Mouse (Mus musculus): Measurements from ENCODE around the gene Meis2. TPM values are rescaled to one million over a fixed set of nuclear protein-coding genes. Genes with fewer than 3 reads are reported as not detected.
A peak's percentile ranks its signal among the peaks of the same experiment; 100 is the strongest.

Gene Meis2
- polyA plus RNA-seq, 1 experiment from 2014 or later = 72.6 TPM

DNA sequence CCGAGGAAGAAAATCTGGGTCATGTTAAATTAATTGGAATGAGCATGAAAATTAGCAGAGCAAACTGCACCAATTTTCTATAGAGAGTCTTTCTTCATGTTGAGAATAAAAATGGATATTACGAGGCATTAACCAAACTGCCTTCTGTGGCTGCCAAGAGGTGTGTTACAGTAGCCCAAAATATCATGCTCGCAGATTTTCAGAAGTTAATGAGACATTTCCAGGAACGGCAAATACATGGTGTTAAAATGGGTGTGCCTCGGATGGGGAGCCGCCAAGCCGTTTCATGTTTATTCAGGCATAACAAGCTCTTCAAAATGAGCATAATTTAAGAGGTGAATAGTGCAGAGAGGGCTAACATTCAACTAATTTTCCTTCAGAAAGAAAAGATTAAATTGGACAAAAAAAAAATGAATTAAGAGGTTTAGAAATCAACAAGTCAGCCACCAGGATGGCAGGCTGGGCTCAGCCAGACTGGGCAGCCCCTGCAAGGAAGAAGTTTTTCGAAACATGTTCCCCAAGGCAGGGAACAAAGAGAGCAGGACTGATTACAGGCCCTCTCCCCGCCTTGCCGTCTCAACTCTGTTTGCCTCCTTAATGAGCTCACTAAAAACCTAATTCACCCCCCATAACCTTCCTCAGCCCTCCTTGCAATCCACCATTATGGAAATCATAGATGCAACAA lies 46.7 kb downstream of the Meis2 start:
- peak overlapping the region; percentile 55 for H3K27ac ChIP-seq (ENCODE audit: low read length)
- 28% methylated on average over 10 of the region's 10 CpGs for WGBS

DNA sequence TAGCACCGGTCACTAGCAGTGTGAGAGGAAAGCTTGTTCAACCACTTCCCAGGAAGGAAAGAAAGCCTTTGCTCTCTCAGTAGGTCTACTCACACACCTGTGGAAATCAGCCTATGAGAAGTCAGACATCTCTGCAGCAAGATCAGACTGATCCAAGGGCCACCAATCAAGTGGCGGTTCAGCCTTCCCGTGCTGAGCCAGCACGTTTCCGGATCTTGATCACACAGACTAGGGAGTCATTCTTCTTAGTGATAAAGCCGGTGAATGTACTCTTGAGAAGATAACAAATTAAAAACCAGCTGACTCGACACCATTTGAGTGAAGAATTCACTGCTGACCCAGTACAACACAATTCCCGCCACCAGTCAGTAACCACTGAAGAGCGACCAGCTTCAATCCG lies 50.1 kb downstream of the Meis2 start:
- Histone ChIP-seq H3K27me3 (ENCODE audit: insufficient read depth, low read length) (no peaks in the 10 kb centered on the region), H3K4me3 (ENCODE audit: low read length) (no peak overlapping the region), H3K4me1 (ENCODE audit: insufficient read depth, low read length) (peaks cover 27% of the 10 kb centered on the region), H3K27ac (ENCODE audit: low read length) (no peak overlapping the region), H3K9me3 (ENCODE audit: low read length) (no peaks in the 10 kb centered on the region), H3K9ac (replicated peaks; ENCODE audit: low read length) (no peak overlapping the region), H3K4me2 (replicated peaks; ENCODE audit: low read depth, low read length) (no peak overlapping the region), H3K36me3 (ENCODE audit: insufficient read depth, low read length) (peaks cover 9% of the 10 kb centered on the region)
- 53% methylated on average over 10 of the region's 10 CpGs for WGBS
- ATAC-seq (ENCODE audit: low FRiP score, low TSS enrichment) = no peak

More for the DNA sequence above, 46.7 kb downstream of the Meis2 start:
- Histone ChIP-seq H3K9me3 (ENCODE audit: low read length) (no peaks in the 10 kb centered on the region), H3K4me3 (ENCODE audit: low read length) (no peak overlapping the region), H3K4me1 (ENCODE audit: insufficient read depth, low read length) (peaks cover 40% of the 10 kb centered on the region), H3K27me3 (ENCODE audit: insufficient read depth, low read length) (no peaks in the 10 kb centered on the region), H3K4me2 (replicated peaks; ENCODE audit: low read depth, low read length) (no peak overlapping the region), H3K9ac (replicated peaks; ENCODE audit: low read length) (no peak overlapping the region), H3K36me3 (ENCODE audit: insufficient read depth, low read length) (peaks cover 5% of the 10 kb centered on the region)
- ATAC-seq (ENCODE audit: low FRiP score, low TSS enrichment) = no peak

DNA sequence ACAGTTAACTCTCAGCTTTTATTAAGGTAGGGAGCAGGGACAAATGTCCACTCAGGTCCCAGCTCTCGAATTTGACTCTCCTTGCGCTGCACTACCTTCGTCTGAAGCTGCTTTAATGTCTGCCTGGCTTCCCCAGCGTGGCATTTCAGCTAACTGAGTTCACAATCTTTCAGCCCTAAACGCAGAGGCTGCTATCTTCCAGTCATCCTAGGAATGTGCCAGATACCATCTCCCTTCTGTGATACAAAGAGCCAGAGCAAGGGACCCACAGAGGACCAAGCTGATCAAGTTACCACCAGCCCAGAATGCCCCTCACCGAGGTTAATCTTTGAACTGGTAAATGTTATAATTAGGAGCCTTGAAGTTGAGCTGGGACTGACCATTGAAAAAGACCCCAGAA lies 55.2 kb downstream of the Meis2 start:
- no peaks in the 10 kb centered on the region for H3K9me3 ChIP-seq (ENCODE audit: low read length)
- ATAC-seq (ENCODE audit: low FRiP score, low TSS enrichment) = peak; percentile 58
- H3K4me1 ChIP-seq (ENCODE audit: insufficient read depth, low read length) = peaks cover 30% of the 10 kb centered on the region
- peaks cover 4% of the 10 kb centered on the region; the same call in 1 of the 2 replicates for H3K36me3 ChIP-seq (ENCODE audit: insufficient read depth, low read length)
- H3K27ac ChIP-seq (ENCODE audit: low read length) = no peak overlapping the region
- H3K4me2 ChIP-seq (replicated peaks; ENCODE audit: low read depth, low read length) = no peak overlapping the region
- no peak overlapping the region for H3K4me3 ChIP-seq (ENCODE audit: low read length)
- WGBS = 17% methylated on average over 6 of the region's 6 CpGs
- no peaks in the 10 kb centered on the region for H3K27me3 ChIP-seq (ENCODE audit: insufficient read depth, low read length)
- H3K9ac ChIP-seq (replicated peaks; ENCODE audit: low read length) = no peak overlapping the region

DNA sequence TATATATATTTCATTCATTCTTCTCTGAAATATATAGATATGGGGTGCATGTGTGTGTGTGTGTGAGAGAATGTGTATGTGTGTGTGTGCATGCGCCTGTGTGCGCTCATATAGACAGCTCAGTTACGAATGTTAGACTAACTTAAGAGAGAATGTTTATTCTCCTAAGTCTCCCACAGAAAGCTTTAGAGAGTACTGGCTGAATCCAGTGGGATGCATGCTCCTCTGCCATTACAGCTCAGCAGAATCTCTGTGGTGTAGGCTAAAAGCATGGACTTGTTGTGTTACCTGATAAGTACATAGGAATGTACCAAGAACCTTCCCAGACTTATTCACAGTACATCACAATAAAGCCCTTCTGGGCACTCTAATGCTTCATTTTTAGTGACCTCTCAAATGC lies 55.6 kb downstream of the Meis2 start:
- ATAC-seq (ENCODE audit: low FRiP score, low TSS enrichment) = 0 out of 2 replicates have a peak, but pooled peaks have one; percentile 10
- Histone ChIP-seq H3K36me3 (ENCODE audit: insufficient read depth, low read length) (peaks cover 4% of the 10 kb centered on the region), H3K9me3 (ENCODE audit: low read length) (no peaks in the 10 kb centered on the region), H3K4me1 (ENCODE audit: insufficient read depth, low read length) (peaks cover 30% of the 10 kb centered on the region), H3K4me2 (replicated peaks; ENCODE audit: low read depth, low read length) (no peak overlapping the region), H3K27ac (ENCODE audit: low read length) (no peak overlapping the region), H3K4me3 (ENCODE audit: low read length) (no peak overlapping the region), H3K9ac (replicated peaks; ENCODE audit: low read length) (no peak overlapping the region), H3K27me3 (ENCODE audit: insufficient read depth, low read length) (no peaks in the 10 kb centered on the region)
- WGBS = 73% methylated on average over 3 of the region's 3 CpGs

DNA sequence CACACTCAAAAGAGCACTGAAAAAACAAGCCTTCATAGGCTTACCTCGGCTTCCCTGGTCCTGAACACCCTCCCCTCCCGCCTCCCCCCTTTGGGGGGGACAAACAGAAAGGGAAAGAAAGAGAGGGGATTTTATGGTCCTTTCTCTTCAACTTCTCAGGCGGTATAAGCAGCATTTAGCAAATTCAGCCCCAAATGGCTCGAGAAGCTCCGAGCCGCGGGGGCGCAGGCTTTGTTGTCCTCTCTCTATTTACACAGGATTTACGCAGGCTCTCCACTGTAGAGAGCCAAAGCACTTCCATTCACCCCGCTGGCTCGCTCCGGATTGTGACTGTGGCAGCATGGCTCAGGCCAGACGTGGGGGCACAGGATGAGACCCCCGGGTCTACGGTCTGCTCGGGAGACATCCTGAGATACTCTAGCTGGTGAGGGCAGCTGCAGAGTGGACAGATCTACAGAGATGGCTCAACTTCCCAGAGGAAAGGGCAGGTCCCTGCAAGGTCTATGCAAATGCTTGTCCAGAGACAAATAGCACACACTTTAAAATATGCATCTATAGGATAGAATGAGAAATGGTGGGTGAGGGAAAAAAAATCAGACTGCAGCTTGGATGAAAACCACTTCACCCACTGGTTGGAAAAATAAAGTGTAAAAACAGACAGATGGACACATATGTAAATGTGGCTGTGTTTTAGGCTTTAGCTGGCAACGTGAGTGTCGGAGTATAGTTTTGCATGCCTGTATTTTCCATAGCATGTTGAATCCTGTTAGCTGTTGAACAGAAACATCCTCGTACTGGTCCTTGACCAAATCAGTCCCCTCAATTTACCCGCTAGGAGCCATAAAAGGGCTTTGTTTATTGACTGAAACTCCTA lies 56.3 kb downstream of the Meis2 start:
- H3K4me2 ChIP-seq (replicated peaks; ENCODE audit: low read depth, low read length) = peak overlapping the region; percentile 52
- no peaks in the 10 kb centered on the region for H3K9me3 ChIP-seq (ENCODE audit: low read length)
- H3K9ac ChIP-seq (replicated peaks; ENCODE audit: low read length) = peak overlapping the region; percentile 31
- H3K27ac ChIP-seq (ENCODE audit: low read length) = peak overlapping the region; percentile 7; the same call in 1 of the 2 replicates
- peak; percentile 62; the same call in 1 of the 2 replicates for ATAC-seq (ENCODE audit: low FRiP score, low TSS enrichment)
- H3K4me1 ChIP-seq (ENCODE audit: insufficient read depth, low read length) = peaks cover 30% of the 10 kb centered on the region
- WGBS = 24% methylated on average over 20 of the region's 20 CpGs
- H3K27me3 ChIP-seq (ENCODE audit: insufficient read depth, low read length) = no peaks in the 10 kb centered on the region
- peaks cover 4% of the 10 kb centered on the region for H3K36me3 ChIP-seq (ENCODE audit: insufficient read depth, low read length)
- H3K4me3 ChIP-seq (ENCODE audit: low read length) = peak overlapping the region; percentile 28

DNA sequence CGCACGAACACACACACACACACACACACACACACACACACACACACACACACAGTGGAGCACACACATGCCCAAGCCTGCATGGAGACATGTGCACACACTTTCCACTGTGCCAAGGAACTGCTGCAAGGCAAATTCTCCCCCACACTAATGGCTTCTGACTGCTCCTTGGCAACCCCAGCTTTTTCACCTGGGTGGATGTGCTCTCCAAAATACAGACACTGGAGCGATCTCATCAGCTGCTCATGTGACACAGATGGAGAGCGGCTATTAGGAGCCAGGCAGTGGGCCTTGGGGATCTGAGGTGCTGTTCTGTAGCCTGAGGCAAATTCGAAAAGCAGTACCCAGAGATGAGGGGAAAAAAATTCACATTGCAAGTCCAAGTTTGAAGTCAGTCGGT lies 63.3 kb downstream of the Meis2 start:
- Histone ChIP-seq H3K4me2 (replicated peaks; ENCODE audit: low read depth, low read length) (no peak overlapping the region), H3K4me3 (ENCODE audit: low read length) (no peak overlapping the region), H3K4me1 (ENCODE audit: insufficient read depth, low read length) (peaks cover 32% of the 10 kb centered on the region), H3K9ac (replicated peaks; ENCODE audit: low read length) (no peak overlapping the region), H3K36me3 (ENCODE audit: insufficient read depth, low read length) (peaks cover 11% of the 10 kb centered on the region; the same call in 1 of the 2 replicates), H3K9me3 (ENCODE audit: low read length) (no peaks in the 10 kb centered on the region), H3K27ac (ENCODE audit: low read length) (peak overlapping the region; percentile 27; the same call in 1 of the 2 replicates), H3K27me3 (ENCODE audit: insufficient read depth, low read length) (no peaks in the 10 kb centered on the region)
- ATAC-seq (ENCODE audit: low FRiP score, low TSS enrichment) = no peak
- 64% methylated on average over 6 of the region's 6 CpGs for WGBS

DNA sequence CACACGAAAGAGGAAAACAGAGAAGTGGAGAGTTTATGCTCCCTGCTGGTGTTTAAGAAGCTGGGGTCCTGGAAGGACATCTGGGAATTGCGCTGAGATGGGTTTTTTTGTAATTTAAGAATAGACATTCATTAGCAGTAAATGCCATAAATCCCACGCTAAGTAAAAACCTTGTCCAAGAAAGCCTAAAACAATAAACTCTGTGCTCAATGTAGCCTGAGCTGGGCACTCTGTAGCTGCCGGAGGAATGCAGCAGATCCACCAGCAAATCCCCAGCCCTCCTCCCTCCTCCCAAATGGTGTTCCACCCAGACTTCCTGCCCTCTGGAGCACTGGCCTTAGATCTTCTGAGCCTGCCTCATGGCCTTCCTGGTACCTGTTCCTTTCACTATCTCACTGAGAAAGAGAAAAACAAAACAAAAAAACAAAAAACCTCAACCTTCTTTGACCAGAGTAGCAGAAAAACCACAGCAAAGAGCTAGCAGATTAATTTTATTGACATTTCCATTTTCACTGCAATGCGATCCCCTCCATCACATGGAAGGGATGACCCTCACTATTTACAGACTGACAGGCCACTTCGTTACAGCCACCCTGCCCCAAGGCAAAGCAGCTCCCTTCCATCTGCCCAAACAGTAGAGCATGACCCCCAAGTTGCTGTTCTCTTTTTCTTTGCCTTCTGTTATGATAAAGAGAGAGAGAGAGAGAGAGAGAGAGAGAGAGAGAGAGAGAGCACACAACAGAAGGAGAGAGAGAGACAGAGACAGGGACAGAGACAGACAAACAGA lies 64.1 kb downstream of the Meis2 start:
- no peaks in the 10 kb centered on the region for H3K27me3 ChIP-seq (ENCODE audit: insufficient read depth, low read length)
- no peak overlapping the region for H3K4me3 ChIP-seq (ENCODE audit: low read length)
- H3K9me3 ChIP-seq (ENCODE audit: low read length) = no peaks in the 10 kb centered on the region
- 14% methylated on average over 6 of the region's 6 CpGs for WGBS
- peak; percentile 81 for ATAC-seq (ENCODE audit: low FRiP score, low TSS enrichment)
- peaks cover 11% of the 10 kb centered on the region; the same call in 1 of the 2 replicates for H3K36me3 ChIP-seq (ENCODE audit: insufficient read depth, low read length)
- no peak overlapping the region for H3K27ac ChIP-seq (ENCODE audit: low read length)
- H3K9ac ChIP-seq (replicated peaks; ENCODE audit: low read length) = no peak overlapping the region
- no peak overlapping the region for H3K4me2 ChIP-seq (replicated peaks; ENCODE audit: low read depth, low read length)
- H3K4me1 ChIP-seq (ENCODE audit: insufficient read depth, low read length) = peaks cover 36% of the 10 kb centered on the region

DNA sequence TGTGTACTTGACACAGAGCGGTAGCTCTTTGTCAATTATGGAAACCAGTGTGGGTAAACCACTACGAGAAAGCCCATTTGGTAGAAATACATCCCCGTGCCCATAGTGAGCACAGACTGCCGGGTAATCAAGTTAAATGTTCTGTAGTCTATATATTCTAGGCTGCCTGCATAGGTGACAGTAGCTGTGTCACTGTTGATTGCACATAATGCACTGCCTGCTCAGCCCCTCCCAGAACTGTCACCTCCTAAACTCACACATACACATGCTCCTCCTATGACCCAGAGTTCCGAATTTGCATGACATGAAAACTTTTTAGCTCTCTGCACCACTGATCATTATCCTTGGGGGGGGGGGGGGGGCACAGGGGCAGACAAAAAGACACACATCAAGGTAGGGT lies 65.1 kb downstream of the Meis2 start:
- Histone ChIP-seq H3K4me2 (replicated peaks; ENCODE audit: low read depth, low read length) (no peak overlapping the region), H3K27ac (ENCODE audit: low read length) (no peak overlapping the region), H3K27me3 (ENCODE audit: insufficient read depth, low read length) (no peaks in the 10 kb centered on the region), H3K4me1 (ENCODE audit: insufficient read depth, low read length) (peaks cover 33% of the 10 kb centered on the region), H3K9ac (replicated peaks; ENCODE audit: low read length) (no peak overlapping the region), H3K4me3 (ENCODE audit: low read length) (no peak overlapping the region), H3K36me3 (ENCODE audit: insufficient read depth, low read length) (peaks cover 11% of the 10 kb centered on the region; the same call in 1 of the 2 replicates), H3K9me3 (ENCODE audit: low read length) (no peaks in the 10 kb centered on the region)
- peak; percentile 43; the same call in 1 of the 2 replicates for ATAC-seq (ENCODE audit: low FRiP score, low TSS enrichment)
- WGBS = 50% methylated on average over 5 of the region's 5 CpGs

DNA sequence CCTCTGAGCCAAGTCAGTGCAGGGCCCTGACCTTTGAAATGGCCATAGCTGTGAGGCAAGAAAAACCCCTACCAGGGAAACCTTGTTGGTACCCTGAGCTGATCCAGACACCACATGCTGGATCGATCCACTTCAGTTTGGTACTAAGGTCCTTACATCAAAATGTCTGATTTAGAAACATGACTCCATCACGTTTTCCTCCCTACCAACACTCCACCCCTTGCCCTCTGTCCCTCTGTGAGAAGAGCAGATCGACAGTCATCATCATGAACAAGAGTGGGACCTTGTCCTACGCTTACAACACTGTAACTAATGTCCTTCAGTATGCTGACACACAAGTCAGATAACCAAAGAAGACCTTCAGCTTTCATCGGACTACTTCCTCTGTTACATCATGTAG lies 66.8 kb downstream of the Meis2 start:
- Histone ChIP-seq H3K9ac (replicated peaks; ENCODE audit: low read length) (no peak overlapping the region), H3K4me1 (ENCODE audit: insufficient read depth, low read length) (peaks cover 41% of the 10 kb centered on the region), H3K27ac (ENCODE audit: low read length) (no peak overlapping the region), H3K27me3 (ENCODE audit: insufficient read depth, low read length) (no peaks in the 10 kb centered on the region), H3K36me3 (ENCODE audit: insufficient read depth, low read length) (peaks cover 11% of the 10 kb centered on the region; the same call in 1 of the 2 replicates), H3K4me2 (replicated peaks; ENCODE audit: low read depth, low read length) (no peak overlapping the region), H3K4me3 (ENCODE audit: low read length) (no peak overlapping the region), H3K9me3 (ENCODE audit: low read length) (no peaks in the 10 kb centered on the region)
- no peak for ATAC-seq (ENCODE audit: low FRiP score, low TSS enrichment)
- whole genome bisulfite sequencing = 64% methylated on average over 5 of the region's 5 CpGs
